Mouse (Mus musculus): Measurements from ENCODE around the gene Exoc3l.

The Exoc3l gene

GRCm38 (mm10) chr8:105268342-105269074, 27.4 kb downstream of the Exoc3l start:
- no peak for DNase-seq (ENCODE audit: low read depth, low spot score)

- no peak for DNase-seq (ENCODE audit: low read depth, low spot score)
These were observed 29.1 kb downstream of the Exoc3l start for GRCm38 (mm10) chr8:105266775-105267174.

- DNase-seq (ENCODE audit: low read depth, low spot score), result no peak
These were observed 30.8 kb downstream of the Exoc3l start for GRCm38 (mm10) chr8:105265128-105265527.

GRCm38 (mm10) chr8:105264024-105264982, 31.6 kb downstream of the Exoc3l start, which contains the start of the genes Tradd and Fbxl8:
TSS of gene Tradd (minus strand) at chr8:105264609.
TSS of gene Fbxl8 (plus strand) at chr8:105264648.
- no peak for DNase-seq (ENCODE audit: low read depth, low spot score)

- DNase-seq (ENCODE audit: low read depth, low spot score), result no peak
These were observed 32.5 kb downstream of the Exoc3l start for GRCm38 (mm10) chr8:105263244-105263912.

- no peak for DNase-seq (ENCODE audit: low read depth, low spot score)
These were observed 34.4 kb downstream of the Exoc3l start for GRCm38 (mm10) chr8:105261326-105261980.

- no peak for DNase-seq (ENCODE audit: low read depth, low spot score)
These were observed 35.4 kb downstream of the Exoc3l start for GRCm38 (mm10) chr8:105260371-105261099.

GRCm38 (mm10) chr8:105259721-105260320, 36.1 kb downstream of the Exoc3l start:
- no peak for DNase-seq (ENCODE audit: low read depth, low spot score)

- DNase-seq (ENCODE audit: low read depth, low spot score), result no peak
These were observed 36.8 kb downstream of the Exoc3l start for GRCm38 (mm10) chr8:105258911-105259720.

- DNase-seq (ENCODE audit: low read depth, low spot score), result no peak
These were observed 38.4 kb downstream of the Exoc3l start for GRCm38 (mm10) chr8:105257318-105258114.

GRCm38 (mm10) chr8:105254966-105255350, 40.9 kb downstream of the Exoc3l start, which contains the start of gene B3gnt9:
TSS of gene B3gnt9 (minus strand) at chr8:105255153.
- DNase-seq (ENCODE audit: low read depth, low spot score), result peak; percentile 81

GRCm38 (mm10) chr8:105254152-105254965, 41.5 kb downstream of the Exoc3l start:
- peak; percentile 71 for DNase-seq (ENCODE audit: low read depth, low spot score)

GRCm38 (mm10) chr8:105253766-105254151, 42.1 kb downstream of the Exoc3l start:
- no peak for DNase-seq (ENCODE audit: low read depth, low spot score)

- no peak for DNase-seq (ENCODE audit: low read depth, low spot score)
These were observed 43.0 kb downstream of the Exoc3l start for GRCm38 (mm10) chr8:105252680-105253537.

- no peak for DNase-seq (ENCODE audit: low read depth, low spot score)
These were observed 43.9 kb downstream of the Exoc3l start for GRCm38 (mm10) chr8:105251954-105252353.

- no peak for DNase-seq (ENCODE audit: low read depth, low spot score)
These were observed 54.9 kb downstream of the Exoc3l start for GRCm38 (mm10) chr8:105241016-105241415.

All from skeletal muscle tissue, adult 2 months (tissue).